Mouse (Mus musculus) cerebellum, adult 2 months (tissue): Measurements from ENCODE around the gene Cabin1.

Experiments
- CTCF ChIP-seq: fragments of 200-500 bp; IDR thresholded peaks from 2 replicates; pipeline ENCODE4 v1.5.1; 2011; ENCODE audit warnings: low read depth, mild to moderate bottlenecking, control low read depth, low read length, moderate library complexity, borderline replicate concordance; ENCODE audit not compliant: insufficient read depth
- POLR2A ChIP-seq: fragments of 200-500 bp; IDR thresholded peaks from 2 replicates; pipeline ENCODE4 v1.6.1; 2011; ENCODE audit warnings: low read length, control low read depth, borderline replicate concordance; ENCODE audit not compliant: insufficient read depth

DNA sequence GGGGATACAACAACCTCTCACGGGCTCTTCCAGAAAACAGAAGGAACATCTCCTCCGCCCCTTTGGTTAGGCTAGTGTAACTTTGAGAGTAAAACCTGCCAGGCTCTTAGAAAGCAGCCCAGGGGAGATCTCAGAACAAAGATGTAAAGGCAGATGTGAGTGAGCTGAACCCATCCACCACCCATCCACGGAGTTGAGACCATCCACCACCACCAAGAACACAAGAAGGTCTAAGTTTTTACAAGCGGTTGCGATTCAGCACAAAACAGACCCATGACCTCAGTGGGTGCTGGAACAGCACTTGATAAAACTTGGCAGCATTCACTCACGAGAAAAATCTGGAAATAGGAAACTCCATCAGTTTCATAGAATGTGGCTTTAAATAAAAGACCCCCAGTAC is 138.2 kb downstream of the Cabin1 start:
- TF ChIP-seq POLR2A: no peak
- TF ChIP-seq CTCF: no peak
